Mouse (Mus musculus): ENCODE results near the gene Plxna2. TPM values are rescaled to one million over a fixed set of nuclear protein-coding genes. Genes with fewer than 3 reads are reported as not detected.

The Plxna2 gene
- polyA plus RNA-seq (2016; fragmentation: Nextera tagmentation; extraction: Ambion mirVana): 32.8 and 33.5 TPM in 2 replicates

DNA sequence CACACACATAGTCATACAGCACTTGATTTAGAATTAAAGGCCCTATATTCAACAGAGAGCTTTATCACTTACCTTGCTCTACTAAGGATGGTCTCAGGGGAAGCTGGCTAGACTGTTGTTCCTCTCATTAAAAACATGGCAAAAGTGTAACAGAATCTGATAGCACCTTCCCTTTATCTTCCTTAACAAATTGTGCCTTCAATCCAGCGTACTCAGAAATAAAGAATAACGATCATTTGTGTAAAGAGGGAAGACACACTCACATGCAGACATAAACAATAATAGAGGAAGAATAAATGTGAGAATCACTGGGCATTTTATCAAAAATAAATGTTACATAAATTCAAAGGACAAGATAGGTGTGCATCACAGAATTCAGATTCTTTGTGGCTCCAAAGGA is at the start of gene Plxna2:
Plxna2 (plus strand) TSS at position 301 of the 400 bp plus-strand sequence.
- no peaks in the 10 kb centered on the region for H3K27me3 ChIP-seq (replicated peaks)
- H3K4me2 ChIP-seq (replicated peaks): peak within 1 kb of the TSS; percentile 87
- no peak within 1 kb of the TSS for H3K9ac ChIP-seq
- H3K36me3 ChIP-seq: no peaks in the 10 kb centered on the region
- no peaks in the 10 kb centered on the region for H3K9me3 ChIP-seq
- H3K27ac ChIP-seq: no peak within 1 kb of the TSS
- ATAC-seq (ENCODE audit: low FRiP score, low read depth): no peak
- H3K4me1 ChIP-seq: peaks cover 36% of the 10 kb centered on the region
- peak within 1 kb of the TSS; percentile 92 for H3K4me3 ChIP-seq
- WGBS: 94% methylated on average over 2 of the region's 2 CpGs

DNA sequence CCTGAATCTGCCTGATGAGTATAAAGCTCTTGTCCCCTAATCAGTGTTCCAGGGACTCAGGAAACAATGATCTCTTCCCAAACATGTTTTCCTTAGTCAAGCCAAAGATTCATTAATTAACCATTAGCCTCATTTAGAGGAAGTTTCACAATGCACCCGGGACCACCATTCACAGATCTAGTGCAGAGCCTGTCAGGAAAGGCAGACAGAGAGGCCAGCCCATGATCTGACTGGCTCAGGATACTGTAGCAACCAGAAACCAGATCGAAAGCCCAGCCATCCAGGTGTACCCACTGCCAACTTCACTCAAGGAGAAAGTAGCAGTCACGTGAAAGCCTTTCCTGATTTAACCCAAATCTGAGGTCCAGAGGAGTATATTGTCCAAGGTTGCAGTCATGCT is 44.1 kb upstream of the Plxna2 start:
- Histone ChIP-seq H3K27me3 (replicated peaks) (no peaks in the 10 kb centered on the region), H3K4me3 (no peak overlapping the region), H3K9ac (no peak overlapping the region), H3K27ac (no peak overlapping the region), H3K9me3 (no peaks in the 10 kb centered on the region), H3K36me3 (no peaks in the 10 kb centered on the region), H3K4me1 (no peaks in the 10 kb centered on the region), H3K4me2 (replicated peaks) (no peak overlapping the region)
- ATAC-seq (ENCODE audit: low FRiP score, low read depth): no peak
- 80% methylated on average over 3 of the region's 3 CpGs for WGBS

DNA sequence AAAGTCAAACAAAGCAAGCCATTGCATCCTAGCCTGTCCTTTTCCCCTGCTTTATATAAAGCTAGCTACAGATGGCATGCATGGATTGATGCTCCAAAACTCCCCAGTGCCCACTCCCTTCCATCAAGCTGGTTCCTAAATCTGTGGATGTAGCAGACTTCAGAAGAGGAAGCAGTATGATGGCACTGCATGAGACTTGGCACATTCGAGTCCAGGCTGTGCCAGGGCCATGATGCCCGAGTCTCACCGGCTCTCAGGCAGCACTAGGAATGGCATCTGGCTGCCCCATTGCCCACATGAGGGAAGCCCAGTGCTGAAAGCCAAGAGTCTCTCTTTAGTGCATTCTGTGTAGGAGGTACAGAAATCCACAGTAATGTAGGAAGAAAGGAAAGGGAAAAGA is 39.7 kb upstream of the Plxna2 start:
- no peaks in the 10 kb centered on the region for H3K9me3 ChIP-seq
- no peak overlapping the region for H3K27ac ChIP-seq
- no peaks in the 10 kb centered on the region for H3K36me3 ChIP-seq
- H3K4me2 ChIP-seq (replicated peaks): no peak overlapping the region
- no peak overlapping the region for H3K4me3 ChIP-seq
- ATAC-seq (ENCODE audit: low FRiP score, low read depth): no peak
- no peaks in the 10 kb centered on the region for H3K4me1 ChIP-seq
- no peaks in the 10 kb centered on the region for H3K27me3 ChIP-seq (replicated peaks)
- H3K9ac ChIP-seq: no peak overlapping the region
- 96% methylated on average over 3 of the region's 3 CpGs for WGBS

DNA sequence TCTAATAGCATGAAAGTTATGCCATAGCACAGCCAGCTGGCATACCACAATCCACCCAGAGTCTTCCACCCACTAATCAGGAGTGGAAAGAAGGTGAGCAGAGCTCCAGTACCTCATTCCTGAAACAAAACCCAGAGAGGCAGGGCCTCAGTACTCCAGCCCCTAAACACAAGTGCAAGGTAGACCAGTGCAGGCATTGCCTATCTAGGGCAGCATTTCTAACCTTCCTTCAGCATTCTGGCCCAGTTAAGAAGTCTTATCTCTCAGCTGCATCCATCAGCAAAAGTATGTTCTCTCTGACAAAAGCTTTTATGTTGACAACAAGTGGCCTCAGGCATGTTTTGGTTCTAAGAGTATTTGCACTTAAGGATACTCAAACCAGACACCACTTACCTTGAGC is 37.5 kb upstream of the Plxna2 start:
- Histone ChIP-seq H3K4me3 (no peak overlapping the region), H3K9me3 (no peaks in the 10 kb centered on the region), H3K4me1 (no peaks in the 10 kb centered on the region), H3K27me3 (replicated peaks) (no peaks in the 10 kb centered on the region), H3K27ac (no peak overlapping the region), H3K36me3 (no peaks in the 10 kb centered on the region), H3K9ac (no peak overlapping the region), H3K4me2 (replicated peaks) (no peak overlapping the region)
- no peak for ATAC-seq (ENCODE audit: low FRiP score, low read depth)

DNA sequence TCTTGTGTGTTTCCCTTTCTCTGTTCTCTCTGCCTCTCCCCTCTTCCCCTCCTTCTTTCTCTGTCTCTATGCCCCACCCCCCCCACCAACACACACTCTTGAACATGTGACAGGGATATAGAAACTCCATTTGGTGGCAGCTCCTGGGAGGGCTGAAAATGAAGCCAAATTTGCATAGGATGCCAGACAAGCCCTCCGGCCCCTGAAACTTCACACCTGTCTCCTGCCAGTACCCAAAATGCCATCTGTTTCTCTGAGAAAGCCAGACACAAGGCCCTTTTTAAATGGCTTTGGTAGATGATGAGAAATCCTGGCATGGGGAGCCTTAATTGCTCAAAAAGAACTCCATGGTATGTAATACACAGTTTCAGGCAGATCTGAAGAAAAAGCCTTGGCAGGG is 31.3 kb upstream of the Plxna2 start:
- 64% methylated on average over 1 of the region's 1 CpGs for WGBS
- Histone ChIP-seq H3K4me3 (no peak overlapping the region), H3K27ac (no peak overlapping the region), H3K4me1 (peaks cover 12% of the 10 kb centered on the region; the same call in 1 of the 2 replicates), H3K27me3 (replicated peaks) (no peaks in the 10 kb centered on the region), H3K9me3 (no peaks in the 10 kb centered on the region), H3K9ac (no peak overlapping the region), H3K36me3 (no peaks in the 10 kb centered on the region), H3K4me2 (replicated peaks) (no peak overlapping the region)
- ATAC-seq (ENCODE audit: low FRiP score, low read depth): no peak

DNA sequence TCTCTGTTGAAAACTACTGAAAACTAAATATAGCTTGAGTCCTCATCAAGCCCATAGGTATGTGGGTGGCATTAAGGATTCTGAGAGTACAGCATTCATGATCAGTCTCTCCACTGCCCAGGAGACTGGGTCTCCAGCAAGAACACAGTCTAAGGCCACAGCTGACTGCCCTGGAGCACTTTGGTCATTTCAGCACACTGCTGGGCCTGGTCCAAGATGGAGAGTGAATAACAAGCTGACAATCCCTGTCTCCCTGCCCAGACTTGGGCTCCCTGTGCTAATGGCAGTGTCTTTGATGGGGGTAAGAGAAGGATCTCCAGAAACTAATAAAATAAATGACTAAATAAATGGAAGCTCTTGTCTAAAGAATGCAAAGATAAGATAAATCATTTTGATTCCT is 30.5 kb upstream of the Plxna2 start:
- Histone ChIP-seq H3K4me2 (replicated peaks) (no peak overlapping the region), H3K27ac (no peak overlapping the region), H3K9ac (no peak overlapping the region), H3K4me3 (no peak overlapping the region), H3K9me3 (no peaks in the 10 kb centered on the region), H3K27me3 (replicated peaks) (no peaks in the 10 kb centered on the region), H3K36me3 (no peaks in the 10 kb centered on the region), H3K4me1 (peaks cover 12% of the 10 kb centered on the region; the same call in 1 of the 2 replicates)
- no peak for ATAC-seq (ENCODE audit: low FRiP score, low read depth)

DNA sequence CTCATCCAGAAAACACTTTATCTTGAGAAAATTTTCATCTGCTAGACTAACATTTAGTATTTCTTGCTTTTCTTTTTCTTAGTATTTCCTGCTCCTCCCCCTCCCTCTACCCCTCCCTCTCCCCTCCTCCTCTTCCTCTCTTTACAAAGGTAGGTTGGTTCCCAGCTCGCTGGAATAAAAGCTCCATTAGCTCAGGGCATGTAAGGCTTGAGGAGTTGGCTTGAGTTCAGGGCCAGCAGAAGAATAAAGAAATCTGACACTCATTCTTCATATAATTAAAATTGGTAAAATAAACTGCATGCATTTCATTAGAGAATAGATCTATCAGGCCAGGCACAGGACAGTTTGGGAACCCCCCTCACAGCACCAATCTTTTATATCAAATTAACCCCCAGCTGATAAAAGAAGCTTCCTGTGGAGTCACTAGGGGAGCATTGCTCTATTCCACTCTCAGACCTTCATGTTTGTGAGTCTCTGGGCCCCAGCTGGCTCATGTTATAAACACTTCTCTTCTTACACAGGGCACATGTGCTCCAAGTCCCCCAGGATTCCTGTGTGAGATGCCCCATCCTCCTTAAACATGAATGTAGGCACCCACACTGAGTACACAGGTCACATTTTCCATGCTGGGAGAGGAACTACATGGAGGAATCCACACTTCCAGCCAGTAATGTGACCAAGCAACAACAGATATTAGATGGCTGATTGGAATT is 29.9 kb upstream of the Plxna2 start:
- Histone ChIP-seq H3K9me3 (no peaks in the 10 kb centered on the region), H3K4me3 (no peak overlapping the region), H3K27ac (no peak overlapping the region), H3K9ac (no peak overlapping the region), H3K36me3 (no peaks in the 10 kb centered on the region), H3K27me3 (replicated peaks) (no peaks in the 10 kb centered on the region), H3K4me1 (peaks cover 12% of the 10 kb centered on the region; the same call in 1 of the 2 replicates), H3K4me2 (replicated peaks) (no peak overlapping the region)
- ATAC-seq (ENCODE audit: low FRiP score, low read depth): 0 out of 2 replicates have a peak, but pooled peaks have one; percentile 50
- WGBS: 30% methylated on average over 1 of the region's 1 CpGs

DNA sequence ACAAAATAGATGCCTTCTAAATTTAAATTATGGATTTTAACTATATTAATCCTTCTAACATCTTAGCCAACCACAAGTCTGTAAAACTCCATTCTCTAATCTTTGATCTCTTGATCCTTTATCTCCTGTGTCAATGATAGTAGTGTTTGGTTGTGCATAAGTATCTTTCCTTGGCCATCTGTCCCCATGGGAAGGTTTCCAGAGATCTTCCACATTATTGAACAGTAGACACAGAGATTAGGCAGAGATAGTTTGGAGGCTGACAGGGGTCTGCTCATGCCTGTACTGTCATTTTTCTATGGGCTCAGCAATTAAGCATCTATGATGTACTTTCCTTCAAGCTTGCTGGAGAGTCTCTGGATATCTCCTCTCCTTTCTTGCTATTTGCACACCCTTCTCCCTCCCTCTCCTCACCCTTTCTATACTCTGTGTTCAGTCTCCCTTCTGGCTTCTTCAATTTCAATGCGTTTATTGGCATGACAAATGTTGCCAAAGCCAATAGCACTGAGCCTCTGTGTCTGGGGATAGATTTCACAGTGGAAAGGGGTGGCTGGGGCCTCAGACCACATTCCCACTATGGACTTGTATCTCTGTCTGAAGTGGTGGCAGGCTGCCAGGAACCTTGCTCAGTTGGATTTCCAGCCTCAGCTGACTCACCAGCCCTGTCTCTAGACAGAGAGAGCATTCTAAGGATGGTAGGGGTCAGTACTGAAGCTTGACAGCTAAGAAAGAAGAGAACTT is 29.1 kb upstream of the Plxna2 start:
- H3K27me3 ChIP-seq (replicated peaks): no peaks in the 10 kb centered on the region
- H3K9ac ChIP-seq: no peak overlapping the region
- H3K27ac ChIP-seq: no peak overlapping the region
- H3K4me3 ChIP-seq: no peak overlapping the region
- H3K4me2 ChIP-seq (replicated peaks): no peak overlapping the region
- 0 out of 2 replicates have a peak, but pooled peaks have one; percentile 29 for ATAC-seq (ENCODE audit: low FRiP score, low read depth)
- peaks cover 12% of the 10 kb centered on the region; the same call in 1 of the 2 replicates for H3K4me1 ChIP-seq
- 55% methylated on average over 1 of the region's 1 CpGs for WGBS
- H3K9me3 ChIP-seq: no peaks in the 10 kb centered on the region
- H3K36me3 ChIP-seq: no peaks in the 10 kb centered on the region

DNA sequence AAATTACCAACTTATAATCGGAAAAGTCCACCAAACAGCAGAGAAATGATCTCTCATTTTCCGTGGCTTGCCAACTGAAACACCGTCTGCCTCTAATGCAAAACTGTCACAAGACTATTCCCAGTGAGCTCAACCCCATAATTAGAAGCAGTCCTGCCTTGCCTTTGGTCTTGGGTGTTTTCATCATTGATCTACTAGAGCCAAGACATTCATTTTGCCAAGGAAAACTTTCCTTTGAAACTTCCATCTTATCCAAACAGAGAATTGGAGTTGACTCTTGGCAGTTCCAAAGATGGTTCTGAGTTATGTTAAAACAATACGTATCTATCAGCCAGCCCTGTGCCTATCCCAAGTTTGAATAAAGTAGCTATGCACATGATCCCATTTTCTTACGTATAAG is 24.9 kb upstream of the Plxna2 start:
- Histone ChIP-seq H3K9ac (no peak overlapping the region), H3K9me3 (no peaks in the 10 kb centered on the region), H3K4me1 (peaks cover 9% of the 10 kb centered on the region; the same call in 1 of the 2 replicates), H3K27me3 (replicated peaks) (no peaks in the 10 kb centered on the region), H3K4me3 (no peak overlapping the region), H3K36me3 (no peaks in the 10 kb centered on the region), H3K27ac (no peak overlapping the region), H3K4me2 (replicated peaks) (no peak overlapping the region)
- ATAC-seq (ENCODE audit: low FRiP score, low read depth): no peak
- 88% methylated on average over 5 of the region's 5 CpGs for WGBS

DNA sequence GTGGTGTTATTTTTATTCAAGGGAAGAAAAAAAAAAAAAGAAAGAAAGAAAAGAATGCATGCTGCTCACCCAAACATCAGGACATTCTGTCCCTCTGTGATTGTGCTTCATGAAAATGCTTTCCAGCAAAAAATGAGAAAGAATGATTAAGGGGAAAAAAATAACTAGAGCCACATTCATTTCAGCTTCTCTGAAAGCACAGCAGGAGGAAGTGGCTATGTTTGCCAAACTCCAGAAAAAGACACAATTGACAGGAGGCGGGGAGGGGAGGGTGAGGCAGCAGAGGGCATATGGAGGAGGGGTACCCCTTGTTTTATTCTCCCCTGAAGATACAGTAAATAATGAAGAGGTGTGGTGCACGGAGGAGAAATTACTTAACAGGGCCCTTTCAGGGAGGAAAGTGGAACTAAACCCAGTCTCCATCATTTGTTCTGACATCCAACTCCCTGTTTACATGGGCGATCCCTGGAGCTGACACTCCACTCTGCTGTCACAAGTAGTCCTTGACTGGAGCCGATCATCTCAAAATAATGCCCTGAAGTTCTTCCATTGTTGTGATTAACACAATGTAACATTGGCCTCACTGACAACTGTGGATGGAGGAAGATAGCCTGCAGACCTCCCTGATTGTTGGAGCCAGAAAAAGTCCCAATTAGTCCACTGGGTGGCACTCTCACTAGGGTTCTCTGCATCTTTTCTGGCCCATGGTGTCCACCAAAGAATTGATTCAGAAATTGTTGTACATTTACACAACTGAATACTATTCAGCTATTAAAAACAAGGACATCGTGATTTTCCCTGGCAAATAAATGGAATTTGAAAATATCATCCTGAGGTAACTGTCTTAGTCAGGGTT is 10.4 kb upstream of the Plxna2 start:
- H3K36me3 ChIP-seq: no peaks in the 10 kb centered on the region
- 0 out of 2 replicates have a peak, but pooled peaks cover 3% of the 10 kb centered on the region for H3K4me1 ChIP-seq
- ATAC-seq (ENCODE audit: low FRiP score, low read depth): no peak
- no peaks in the 10 kb centered on the region for H3K27me3 ChIP-seq (replicated peaks)
- no peak overlapping the region for H3K27ac ChIP-seq
- no peak overlapping the region for H3K9ac ChIP-seq
- no peak overlapping the region for H3K4me3 ChIP-seq
- WGBS: 67% methylated on average over 5 of the region's 5 CpGs
- H3K9me3 ChIP-seq: no peaks in the 10 kb centered on the region
- no peak overlapping the region for H3K4me2 ChIP-seq (replicated peaks)

DNA sequence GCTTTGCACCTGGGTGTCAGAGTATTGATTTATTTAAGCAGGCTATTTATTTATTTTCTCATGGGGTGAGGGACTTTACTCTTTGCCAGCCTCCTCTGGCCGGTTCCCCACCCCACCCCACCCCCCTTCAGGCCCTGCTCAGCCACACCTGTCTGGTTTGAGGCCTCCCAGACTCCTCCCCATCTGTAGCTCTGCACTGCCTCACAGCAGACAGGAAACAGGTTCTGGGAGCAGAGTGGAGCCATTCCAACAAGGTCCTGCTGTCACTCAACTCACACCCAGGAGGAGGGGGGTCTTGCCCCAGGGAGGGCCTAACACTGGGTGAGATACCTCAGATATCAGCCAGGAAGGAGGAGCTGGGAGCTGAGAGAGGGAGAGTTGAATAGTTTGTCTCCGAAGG is 7.5 kb upstream of the Plxna2 start:
- Histone ChIP-seq H3K27me3 (replicated peaks) (no peaks in the 10 kb centered on the region), H3K9ac (no peak overlapping the region), H3K4me2 (replicated peaks) (no peak overlapping the region), H3K4me3 (no peak overlapping the region), H3K36me3 (no peaks in the 10 kb centered on the region), H3K9me3 (no peaks in the 10 kb centered on the region), H3K27ac (no peak overlapping the region), H3K4me1 (peaks cover 11% of the 10 kb centered on the region)
- ATAC-seq (ENCODE audit: low FRiP score, low read depth): no peak
- 11% methylated on average over 2 of the region's 2 CpGs for WGBS

DNA sequence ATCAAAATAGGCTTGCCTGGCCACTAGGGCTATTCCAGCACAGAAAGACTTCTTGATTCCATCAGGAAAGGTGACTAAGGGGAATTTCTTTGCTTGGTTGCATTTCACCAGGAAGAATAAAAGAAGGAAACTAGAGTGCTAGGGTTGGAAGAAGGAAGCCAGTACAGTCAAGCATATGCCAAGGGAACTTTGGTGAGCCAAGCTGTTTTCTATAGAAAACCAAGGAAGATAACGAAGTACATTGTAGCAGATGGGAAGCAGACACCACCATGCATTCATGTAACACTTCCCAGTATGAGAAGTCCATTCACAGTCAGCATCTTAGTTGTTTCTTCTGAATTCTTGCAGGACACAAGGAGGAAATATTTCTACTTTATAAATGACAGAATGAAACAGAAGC is 5.4 kb upstream of the Plxna2 start:
- H3K27ac ChIP-seq: no peak overlapping the region
- no peak for ATAC-seq (ENCODE audit: low FRiP score, low read depth)
- H3K9me3 ChIP-seq: no peaks in the 10 kb centered on the region
- peaks cover 11% of the 10 kb centered on the region for H3K4me1 ChIP-seq
- no peaks in the 10 kb centered on the region for H3K27me3 ChIP-seq (replicated peaks)
- H3K36me3 ChIP-seq: no peaks in the 10 kb centered on the region
- no peak overlapping the region for H3K4me2 ChIP-seq (replicated peaks)
- no peak overlapping the region for H3K4me3 ChIP-seq
- WGBS: 87% methylated on average over 1 of the region's 1 CpGs
- no peak overlapping the region for H3K9ac ChIP-seq

Data from neural tube, embryonic 12.5 days (tissue).